Mouse (Mus musculus) adrenal gland, adult 10 weeks (tissue): Measurements from ENCODE around the gene Ankrd63. TPM values are rescaled to one million over a fixed set of nuclear protein-coding genes. Genes with fewer than 3 reads are reported as not detected.

Source experiments
- polyA plus RNA-seq: library from polyadenylated mRNA; stranded (reverse); fragments of 350-450 nt; fragmentation: Illumina TruSeq; extraction: RNeasy Lipid Tissue Mini Kit (QIAGEN cat#74804); gene quantifications from one replicate; pipeline ENCODE4 v1.2.3, GENCODE M21; 2014; ENCODE audit warnings: low read depth, low replicate concordance

Gene Ankrd63
- polyA plus RNA-seq = 0.12 TPM

GRCm38 (mm10) chr2:118703913-118704730, at the start of gene Ankrd63:
Gene Ankrd63, minus strand, starts transcription at chr2:118703963.

DNA sequence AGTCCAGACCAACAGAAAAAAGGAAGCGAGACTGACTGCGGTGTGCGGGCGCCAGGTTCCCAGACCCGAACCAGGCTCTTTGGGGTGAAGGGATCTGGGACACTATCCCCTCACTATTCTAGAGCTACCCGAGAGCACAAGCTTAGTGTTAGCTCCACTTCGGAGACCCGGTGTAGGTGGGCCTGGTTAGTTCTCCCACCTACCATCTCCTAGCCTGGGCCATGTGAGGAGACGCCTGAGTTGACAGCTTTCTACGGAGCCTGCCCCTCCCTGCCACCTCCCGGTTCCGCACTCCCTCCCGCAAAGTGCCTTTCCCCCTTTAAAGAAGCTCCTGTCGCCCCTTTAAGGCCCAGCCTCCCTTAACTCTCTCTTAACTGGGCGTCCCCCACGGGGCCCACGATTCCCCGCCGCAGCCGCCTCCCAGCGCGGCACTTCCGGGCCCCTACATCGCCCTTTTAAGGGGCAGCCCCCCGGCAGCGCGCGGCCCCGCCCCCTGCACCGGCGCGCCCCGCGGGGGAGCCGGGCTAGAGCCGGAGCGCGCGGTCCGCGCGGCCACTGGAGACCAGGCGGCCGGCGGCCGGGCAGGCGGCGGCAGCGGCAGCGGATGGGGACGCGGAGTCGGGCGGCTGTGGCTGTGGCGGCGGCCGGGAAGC, 41.6 kb upstream of the Ankrd63 start, which contains the start of gene Inafm2:
Gene Inafm2, plus strand, starts transcription at position 527 of the 653 bp plus-strand sequence.

GRCm38 (mm10) chr2:118728337-118728736, 24.6 kb upstream of the Ankrd63 start, which contains the start of gene Plcb2:
Gene Plcb2, minus strand, starts transcription at chr2:118728438.

GRCm38 (mm10) chr2:118662902-118663803, 40.6 kb downstream of the Ankrd63 start, which contains the start of gene Pak6:
Gene Pak6, plus strand, starts transcription at chr2:118663303.

Other genes starting within 250 kb of the Ankrd63 start
- gene Srp14, start 224.3 kb downstream of the Ankrd63 start, polyA plus RNA-seq = 216 TPM
- gene Bmf, start 154.3 kb downstream of the Ankrd63 start, polyA plus RNA-seq = 3.0 TPM
- 3.8 TPM for gene Bub1b, start 105.8 kb downstream of the Ankrd63 start, polyA plus RNA-seq
- gene Pak6, start 40.7 kb downstream of the Ankrd63 start, polyA plus RNA-seq = 2.3 TPM
- gene Plcb2, start 24.5 kb upstream of the Ankrd63 start, polyA plus RNA-seq = 0.64 TPM
- gene Inafm2, start 41.8 kb upstream of the Ankrd63 start, polyA plus RNA-seq = 35.5 TPM
- gene Ccdc9b, start 58.7 kb upstream of the Ankrd63 start, polyA plus RNA-seq = 2.0 TPM
- not detected for gene Phgr1, start 68.8 kb upstream of the Ankrd63 start, polyA plus RNA-seq
- 11.0 TPM for gene Disp2, start 75.8 kb upstream of the Ankrd63 start, polyA plus RNA-seq
- 2.3 TPM for gene Knstrn, start 110.0 kb upstream of the Ankrd63 start, polyA plus RNA-seq
- 81.6 TPM for gene Ivd, start 158.0 kb upstream of the Ankrd63 start, polyA plus RNA-seq
- gene Bahd1, start 196.4 kb upstream of the Ankrd63 start, polyA plus RNA-seq = 7.1 TPM
- gene Chst14, start 222.5 kb upstream of the Ankrd63 start, polyA plus RNA-seq = 3.5 TPM